Mouse (Mus musculus) adrenal gland, postnatal 25 days (tissue): Measurements from ENCODE around the gene Hspd1. TPM values are rescaled to one million over a fixed set of nuclear protein-coding genes. Genes with fewer than 3 reads are reported as not detected.

Experiments
- DNase-seq: peaks from one replicate; pipeline ENCODE4 v3.0.0; 2021; ENCODE audit warnings: mixed read lengths
- total RNA-seq: library from RNA; stranded (reverse); gene quantifications from 2 replicates; pipeline ENCODE4 v1.2.3, GENCODE M21; 2021

Gene Hspd1
- total RNA-seq, 1 experiment from 2014 or later: 1,323 TPM

DNA sequence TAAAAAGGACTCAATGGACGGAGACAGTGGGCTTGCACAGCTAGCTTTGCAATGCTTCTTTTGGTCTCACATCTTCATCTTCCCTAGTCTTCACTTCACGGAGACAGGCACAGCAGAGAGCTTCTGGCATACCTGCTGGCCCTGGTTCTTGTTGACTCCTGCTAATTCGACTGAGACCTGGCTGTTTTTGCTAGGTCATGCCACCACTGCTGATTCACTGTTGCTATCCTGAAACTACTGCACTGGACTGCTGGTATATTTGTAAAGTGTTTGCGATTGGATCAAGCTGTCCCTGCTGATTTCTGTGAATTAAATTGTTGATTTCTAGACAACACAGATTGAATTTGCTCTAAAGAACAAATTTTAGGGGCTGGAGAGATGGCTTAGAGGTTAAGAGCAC lies 46.4 kb downstream of the Hspd1 start:
- no peak for DNase-seq

DNA sequence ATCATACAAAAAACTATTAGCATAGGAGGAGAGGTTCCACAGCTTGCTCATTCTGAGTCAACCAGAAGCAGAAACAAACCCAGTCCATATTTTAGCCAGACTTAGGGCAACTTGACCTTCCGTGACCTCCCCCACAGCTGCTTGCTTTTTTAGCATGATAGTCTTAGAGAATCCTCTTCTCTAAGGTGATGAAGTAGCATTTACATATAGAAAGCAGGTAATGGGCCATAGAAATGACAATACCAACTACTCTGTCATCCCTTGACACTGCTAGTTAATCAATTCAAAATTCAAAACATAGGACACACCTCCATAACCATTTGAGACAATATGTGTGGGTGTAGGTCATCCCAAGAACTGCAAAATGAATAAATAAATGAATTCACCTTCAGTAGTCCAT lies 48.1 kb downstream of the Hspd1 start:
- no peak for DNase-seq

DNA sequence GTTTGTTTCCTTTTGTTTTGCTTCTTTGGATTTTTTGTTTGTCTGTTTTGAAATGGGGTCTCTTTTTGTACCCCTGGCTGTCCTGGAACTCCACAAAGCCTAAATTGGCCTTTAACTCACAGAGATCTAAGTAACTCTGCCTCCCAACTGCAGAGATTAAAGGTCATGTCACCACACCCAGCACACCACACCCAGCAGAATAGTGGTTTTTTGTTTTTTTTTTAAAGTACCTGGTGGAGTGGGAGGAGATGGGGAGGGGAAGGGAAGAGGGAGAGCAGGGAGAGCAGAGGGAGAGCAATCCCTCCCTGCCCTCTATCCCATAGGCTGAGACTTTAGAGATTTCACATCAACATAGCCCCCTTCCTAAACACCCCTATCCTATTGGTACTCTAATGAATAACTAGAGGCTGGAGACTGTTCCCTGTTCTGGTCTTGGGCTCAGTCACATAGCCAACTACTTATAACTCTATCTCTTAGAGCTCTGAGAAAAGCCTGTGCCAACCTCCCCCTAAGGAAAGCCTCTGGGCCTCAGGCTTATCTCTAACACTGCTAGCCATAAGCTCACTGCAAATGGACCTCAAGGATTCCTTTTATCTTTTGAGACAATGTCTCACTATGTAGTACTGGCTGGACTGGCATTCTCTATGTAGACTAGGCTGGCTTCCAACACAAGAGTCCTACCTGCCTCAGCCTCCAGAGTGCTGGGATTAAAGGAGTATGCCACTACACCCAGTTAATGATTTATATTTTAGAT lies 56.8 kb downstream of the Hspd1 start:
- DNase-seq: no peak

DNA sequence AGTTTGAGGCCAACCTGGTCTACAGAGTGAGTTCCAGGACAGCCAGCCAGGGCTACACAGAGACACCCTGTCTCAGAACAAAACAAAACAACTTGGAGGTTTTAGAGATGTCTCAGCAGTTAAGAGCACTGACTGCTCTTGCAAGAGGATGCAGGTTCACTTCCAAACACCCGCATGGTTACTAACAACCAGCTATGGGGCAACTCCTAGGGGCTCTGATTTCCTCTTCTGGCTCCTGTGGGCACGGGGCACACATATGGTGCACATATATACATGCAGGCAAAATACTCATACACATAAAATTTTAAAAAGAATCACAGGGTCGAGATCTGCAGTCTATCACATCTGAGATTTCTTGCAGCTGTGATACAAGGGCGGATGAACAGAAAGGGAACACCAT lies 58.6 kb downstream of the Hspd1 start:
- DNase-seq: no peak

DNA sequence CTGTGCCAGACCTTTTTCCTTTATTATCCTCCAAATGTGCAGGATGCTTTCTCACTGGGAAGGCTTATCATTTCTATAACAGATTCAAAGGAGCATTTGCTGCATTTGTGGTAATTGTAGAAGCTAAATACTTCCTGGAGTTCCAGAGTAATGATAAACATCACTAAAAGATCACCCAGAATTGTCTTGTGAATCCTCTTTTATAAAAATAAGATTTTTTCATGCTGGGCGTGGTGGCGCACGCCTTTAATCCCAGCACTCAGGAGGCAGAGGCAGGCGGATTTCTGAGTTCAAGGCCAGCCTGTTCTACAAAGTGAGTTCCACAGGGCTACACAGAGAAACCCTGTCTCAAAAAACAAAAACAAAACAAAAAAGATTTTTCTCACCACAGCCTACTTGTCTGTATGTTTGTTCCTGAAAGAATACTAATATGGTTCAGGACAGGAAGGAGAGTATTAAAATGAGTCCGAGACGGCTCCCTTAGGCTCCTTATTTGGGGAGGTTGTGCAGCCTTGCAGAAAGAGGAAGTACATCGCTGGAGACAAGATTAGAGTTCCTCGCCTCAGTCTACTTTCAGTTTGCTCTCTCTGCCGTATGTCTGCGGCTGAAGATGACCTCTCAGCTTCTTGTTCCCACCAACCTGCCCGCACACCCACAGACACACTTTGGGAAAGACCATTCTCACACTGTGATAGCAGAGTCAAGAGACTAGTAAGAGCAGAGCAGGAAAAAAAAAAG lies 59.4 kb downstream of the Hspd1 start:
- DNase-seq: no peak

DNA sequence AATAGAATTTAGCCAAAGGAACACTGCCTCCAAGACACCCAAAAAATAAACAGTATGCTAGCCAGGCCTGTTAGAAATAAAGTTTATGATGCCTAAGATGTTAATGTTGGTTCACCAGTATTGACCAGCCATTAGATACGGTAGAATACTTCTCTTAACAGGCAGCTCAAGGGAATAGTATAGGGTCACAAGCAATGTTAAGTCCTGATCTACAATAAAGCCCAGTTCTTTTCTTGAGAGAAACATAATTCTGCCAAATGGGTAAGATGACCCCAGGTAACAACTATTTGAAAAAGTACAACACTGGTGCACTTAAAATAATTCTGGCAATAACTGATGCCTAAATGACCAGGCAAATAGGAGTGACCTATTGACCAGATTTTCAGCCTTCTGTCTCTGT lies 60.1 kb downstream of the Hspd1 start:
- no peak for DNase-seq

Other genes starting within 250 kb of the Hspd1 start
- gene Ankrd44, start 161.9 kb downstream of the Hspd1 start, total RNA-seq: 13.1 and 20.4 TPM in 2 replicates
- gene Sf3b1, start 60.8 kb downstream of the Hspd1 start, total RNA-seq: 134 and 161 TPM in 2 replicates
- gene Coq10b, start 35.5 kb downstream of the Hspd1 start, total RNA-seq: 64.2 and 77.0 TPM in 2 replicates
- 656 and 863 TPM in 2 replicates for gene Hspe1, start 111 bp downstream of the Hspd1 start, total RNA-seq
- 227 and 289 TPM in 2 replicates for gene Mob4, start 43.0 kb upstream of the Hspd1 start, total RNA-seq
- gene Rftn2, start 138.5 kb upstream of the Hspd1 start, total RNA-seq: 15.5 and 20.0 TPM in 2 replicates
- gene Mars2, start 148.9 kb upstream of the Hspd1 start, total RNA-seq: 6.9 and 8.1 TPM in 2 replicates